Mouse (Mus musculus) liver, adult 2 months (tissue): ENCODE measurements around the gene Scarf2.

ENCODE experiments used
- CTCF ChIP-seq: fragments of 200-500 bp; IDR thresholded peaks from 2 replicates; pipeline ENCODE4 v1.5.1; 2011; ENCODE audit warnings: low read depth, low read length, control low read depth
- POLR2A ChIP-seq: fragments of 200-500 bp; IDR thresholded peaks from 2 replicates; pipeline ENCODE4 v1.6.1; 2011; ENCODE audit warnings: low read length, control low read depth; ENCODE audit not compliant: insufficient read depth; ENCODE audit errors: extremely low read depth

DNA sequence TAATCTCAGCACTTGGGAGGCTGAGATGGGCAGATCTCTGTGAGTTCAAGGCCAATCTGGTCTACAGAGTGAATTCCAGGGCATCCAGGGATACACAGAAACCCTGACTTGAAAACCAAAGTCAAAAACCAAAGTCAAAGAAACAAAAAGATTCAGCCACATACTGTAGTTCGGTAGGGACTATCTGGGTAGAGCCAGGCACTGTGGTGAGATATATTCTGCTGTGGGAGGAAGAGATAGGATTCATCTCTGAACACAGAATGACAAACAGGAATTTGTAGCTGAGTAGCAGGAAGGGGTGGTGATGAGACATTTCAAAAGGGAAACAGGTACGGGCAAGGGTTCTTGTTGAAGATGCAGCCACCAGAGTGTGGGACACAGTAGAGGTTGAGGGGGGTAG, 31.1 kb downstream of the Scarf2 start:
- TF ChIP-seq CTCF (no peak), POLR2A (no peak)
